Mouse (Mus musculus) erythroblast, embryonic 14.5 days (primary cell): ENCODE data around the gene Mdh2.

Experiments used
- GATA1 ChIP-seq: IDR thresholded peaks from 2 replicates; pipeline ENCODE4 v1.6.1; 2012; ENCODE audit warnings: low read length, inconsistent platforms, mixed read lengths
- TAL1 ChIP-seq: IDR thresholded peaks from 3 replicates; pipeline ENCODE4 v1.6.1; 2012; ENCODE audit warnings: low read length, inconsistent platforms, mixed read lengths

GRCm38 (mm10) chr5:135800927-135801326 is 22.6 kb downstream of the Mdh2 start:
- TF ChIP-seq GATA1 (no peak), TAL1 (no peak)
